Mouse (Mus musculus) lung, postnatal 0 days (tissue): ENCODE measurements around the gene Cdc14a.

Experiments used
- CTCF ChIP-seq: IDR thresholded peaks from 2 replicates; pipeline ENCODE4 v1.5.1; 2016; ENCODE audit warnings: antibody characterized with exemption, mild to moderate bottlenecking
- EP300 ChIP-seq: IDR thresholded peaks from 2 replicates; pipeline ENCODE4 v1.6.1; 2016; ENCODE audit warnings: antibody characterized with exemption, mild to moderate bottlenecking, control low read depth

DNA sequence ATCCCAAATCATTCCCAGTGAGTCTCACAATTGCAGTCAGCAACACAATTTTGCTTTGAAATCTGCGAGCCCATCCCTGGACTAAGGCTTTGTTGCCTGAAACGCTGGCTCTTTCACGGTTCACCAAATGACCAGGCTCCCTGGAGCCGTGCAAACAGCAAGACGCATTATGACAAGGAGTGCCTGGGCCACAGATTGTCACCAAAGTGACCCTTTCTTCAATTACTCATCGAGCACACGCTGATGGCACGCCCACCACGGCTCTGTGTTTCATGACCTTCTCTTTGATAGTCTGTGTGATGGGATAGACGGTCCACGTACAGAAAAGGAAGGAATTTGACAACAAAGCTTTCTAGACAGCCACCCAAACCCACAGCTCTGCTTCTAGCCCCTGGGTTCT is 78.6 kb downstream of the Cdc14a start:
- TF ChIP-seq CTCF (no peak), EP300 (no peak)
